Mouse (Mus musculus): Measurements from ENCODE around the gene Kbtbd8. TPM values are rescaled to one million over a fixed set of nuclear protein-coding genes. Genes with fewer than 3 reads are reported as not detected.

The Kbtbd8 gene
- polyA plus RNA-seq, 1 experiment from 2014 or later, result 4.5 TPM

Other genes with a start within 250 kb of the Kbtbd8 start
- gene Gm10234, start 204.9 kb downstream of the Kbtbd8 start, polyA plus RNA-seq (2015; fragmentation: Nextera tagmentation; extraction: Ambion mirVana), result not detected in 2 replicates